In genomic region chr14:61683356-61683740, GRCm38 (mm10) we compare ENCODE assay signal across 8 mouse cellular contexts.
A peak's percentile ranks its signal among the peaks of the same experiment; 100 is the strongest.
DNase-seq lines count a peak whose midpoint lies in the region; ATAC-seq and TF ChIP-seq lines count a peak whose summit lies in the region.

No protein-coding gene starts in this region.

- no peak for TF ChIP-seq CTCF in CH12.LX (conservative IDR thresholded peaks at IDR 0.05 in 1 of 2, IDR thresholded peaks at IDR 0.05 in 1 of 2; ENCODE audit: low read depth in 2 of 2, low read length in 2 of 2)

- H3K36me3 ChIP-seq in CH12.LX (replicated peaks in 1 of 2; ENCODE audit: control insufficient read depth in 1 of 2, insufficient read depth in 1 of 2, low read length in 1 of 2): no peaks in the 10 kb centered on the region
- H3K36me3 ChIP-seq in forebrain, embryonic 14.5 days (ENCODE audit: control insufficient read depth, insufficient read depth, low read length): no peaks in the 10 kb centered on the region
- no peaks in the 10 kb centered on the region for H3K36me3 ChIP-seq in neural tube, embryonic 11.5 days (ENCODE audit: control insufficient read depth, insufficient read depth, low read length)

- WGBS in forebrain, embryonic 14.5 days: 14% methylated on average over 9 of the region's 9 CpGs
- WGBS in neural tube, embryonic 11.5 days: 3% methylated on average over 9 of the region's 9 CpGs

- ATAC-seq in forebrain, embryonic 14.5 days: no peak
- ATAC-seq in neural tube, embryonic 11.5 days (ENCODE audit: insufficient read depth, low FRiP score, low TSS enrichment): no peak
- ATAC-seq in CD4-positive, CD25-positive, alpha-beta regulatory T cell, adult 4 months: no peak

- in situ Hi-C loops in CH12.LX (cut with MboI; ENCODE audit: low pct_ligation_motif_present, low pct_unique_long_range_greater_than_20kb, low sequenced_read_pairs): loop anchor here (5.0 kb wide), 1 partner anchor 36 kb away; no protein-coding TSS in a partner anchor

- 0 out of 2 replicates have a peak, but pooled peaks cover 3% of the 10 kb centered on the region for H3K79me2 ChIP-seq in CH12.LX (replicated peaks; ENCODE audit: control insufficient read depth, extremely low read depth, insufficient read depth, poor library complexity, severe bottlenecking)

- peak overlapping the region; percentile 54 to 94 (median 68) for H3K4me3 ChIP-seq in CH12.LX (replicated peaks in 1 of 3; ENCODE audit: low read depth in 2 of 3, low read length in 2 of 3, poor library complexity in 1 of 3)
- peak overlapping the region; percentile 73; the same call in 1 of the 2 replicates for H3K4me3 ChIP-seq in forebrain, embryonic 14.5 days (ENCODE audit: low read depth, low read length)
- peak overlapping the region; percentile 69; the same call in 1 of the 2 replicates for H3K4me3 ChIP-seq in neural tube, embryonic 11.5 days (ENCODE audit: low read depth, low read length)

- TF ChIP-seq EP300 in CH12.LX (IDR thresholded peaks at IDR 0.05; ENCODE audit: low read length): no peak

- H3K9ac ChIP-seq in CH12.LX (ENCODE audit: insufficient read depth, low read depth): peak overlapping the region; percentile 85
- H3K9ac ChIP-seq in forebrain, embryonic 14.5 days (ENCODE audit: low read length): peak overlapping the region; percentile 89
- no peak overlapping the region for H3K9ac ChIP-seq in neural tube, embryonic 11.5 days (ENCODE audit: low read length)

- peak overlapping the region; percentile 83 for H3K27ac ChIP-seq in CH12.LX (ENCODE audit: insufficient read depth, low read depth)
- H3K27ac ChIP-seq in forebrain, embryonic 14.5 days (ENCODE audit: low read depth, low read length): peak overlapping the region; percentile 97; the same call in 1 of the 2 replicates
- no peak overlapping the region for H3K27ac ChIP-seq in neural tube, embryonic 11.5 days (ENCODE audit: low read depth, low read length)

- no peak for TF ChIP-seq RAD21 in CH12.LX (IDR thresholded peaks at IDR 0.05; ENCODE audit: low read depth, low read length)

- H3K4me1 ChIP-seq in CH12.LX (ENCODE audit: control insufficient read depth in 1 of 2, insufficient read depth in 2 of 2): peaks cover 11 to 37% of the 10 kb centered on the region in 2 experiments
- H3K4me1 ChIP-seq in forebrain, embryonic 14.5 days (ENCODE audit: control insufficient read depth, insufficient read depth, low read length): peaks cover 21% of the 10 kb centered on the region
- H3K4me1 ChIP-seq in neural tube, embryonic 11.5 days (ENCODE audit: control insufficient read depth, insufficient read depth, low read length): peaks cover 15% of the 10 kb centered on the region; the same call in 1 of the 2 replicates

- H3K4me2 ChIP-seq in CH12.LX (ENCODE audit: insufficient read depth, low read depth, poor library complexity, severe bottlenecking): peak overlapping the region; percentile 74
- H3K4me2 ChIP-seq in forebrain, embryonic 14.5 days (ENCODE audit: low read length): peak overlapping the region; percentile 96
- peak overlapping the region; percentile 81 for H3K4me2 ChIP-seq in neural tube, embryonic 11.5 days (ENCODE audit: low read depth)

- dilution Hi-C loops in CH12.LX (cut with MboI; ENCODE audit: extremely low pct_ligation_motif_present, extremely low pct_unique_long_range_greater_than_20kb, low sequenced_read_pairs): no loop called here

- TF ChIP-seq POLR2A in CH12.LX (IDR thresholded peaks at IDR 0.05; ENCODE audit: low read depth, low read length): 0 out of 2 replicates have a peak, but pooled peaks have one; percentile 26

- DNase-seq in embryo, embryonic 10.5 days (ENCODE audit: low spot score): peak; percentile 21
- DNase-seq in embryo, embryonic 9.5 days (ENCODE audit: extremely low spot score): no peak
- DNase-seq in CH12.LX (ENCODE audit: extremely low read depth) (no peak), adipocyte (ENCODE audit: low spot score) (no peak)
- no peak for DNase-seq in forebrain, embryonic 14.5 days (ENCODE audit: low spot score)
- DNase-seq in kidney, postnatal 14 days: peak; percentile 12
- no peak for DNase-seq in neural tube, embryonic 11.5 days (ENCODE audit: low spot score)

- peaks cover 8% of the 10 kb centered on the region for H3K9me3 ChIP-seq in CH12.LX (replicated peaks; ENCODE audit: low read length)
- no peaks in the 10 kb centered on the region for H3K9me3 ChIP-seq in forebrain, embryonic 14.5 days (replicated peaks; ENCODE audit: control insufficient read depth, low read length)
- H3K9me3 ChIP-seq in neural tube, embryonic 11.5 days (ENCODE audit: control insufficient read depth, low read length): no peaks in the 10 kb centered on the region

- peaks cover 20% of the 10 kb centered on the region for H3K27me3 ChIP-seq in CH12.LX (replicated peaks)
- H3K27me3 ChIP-seq in forebrain, embryonic 14.5 days (replicated peaks; ENCODE audit: control insufficient read depth, insufficient read depth, low read length): peaks cover 10% of the 10 kb centered on the region; the same call in 1 of the 2 replicates
- peaks cover 40% of the 10 kb centered on the region for H3K27me3 ChIP-seq in neural tube, embryonic 11.5 days (ENCODE audit: control insufficient read depth, insufficient read depth, low read length)

TF ChIP-seq in CH12.LX, 34 proteins besides CTCF, POLR2A, EP300 and RAD21:
- TF ChIP-seq ZKSCAN1 (IDR thresholded peaks at IDR 0.05; ENCODE audit: borderline replicate concordance, low read depth, low read length): no peak
- TF ChIP-seq USF2 (conservative IDR thresholded peaks at IDR 0.05; ENCODE audit: low read depth, low read length): no peak
- no peak for TF ChIP-seq MEF2A (IDR thresholded peaks at IDR 0.05; ENCODE audit: borderline replicate concordance, low read depth, low read length)
- no peak for TF ChIP-seq CHD2 (IDR thresholded peaks at IDR 0.05; ENCODE audit: low read length)
- no peak; the same call in 1 of the 2 replicates for TF ChIP-seq RCOR1 (conservative IDR thresholded peaks at IDR 0.05; ENCODE audit: low read depth, low read length)
- TF ChIP-seq NRF1 (IDR thresholded peaks at IDR 0.05; ENCODE audit: low read depth, low read length): no peak
- TF ChIP-seq USF1 (IDR thresholded peaks at IDR 0.05; ENCODE audit: low read depth, low read length): no peak
- no peak for TF ChIP-seq TCF12 (IDR thresholded peaks at IDR 0.05; ENCODE audit: low read depth, low read length)
- TF ChIP-seq E2F4 (IDR thresholded peaks at IDR 0.05; ENCODE audit: insufficient replicate concordance, low read depth, low read length): no peak
- TF ChIP-seq MAFK (IDR thresholded peaks at IDR 0.05; ENCODE audit: insufficient replicate concordance, low read length): no peak
- TF ChIP-seq TBP (conservative IDR thresholded peaks at IDR 0.05; ENCODE audit: low read depth, low read length): no peak
- TF ChIP-seq KAT2A (IDR thresholded peaks at IDR 0.05; ENCODE audit: insufficient replicate concordance, low read length): no peak
- no peak for TF ChIP-seq HCFC1 (IDR thresholded peaks at IDR 0.05; ENCODE audit: low read depth, low read length)
- no peak for TF ChIP-seq POLR2AphosphoS2 (IDR thresholded peaks at IDR 0.05; ENCODE audit: low read depth, low read length)
- no peak for TF ChIP-seq IRF4 (IDR thresholded peaks at IDR 0.05; ENCODE audit: low read depth, low read length)
- no peak for TF ChIP-seq GABPA (IDR thresholded peaks at IDR 0.05; ENCODE audit: insufficient replicate concordance, low read depth, low read length)
- no peak for TF ChIP-seq NELFE (IDR thresholded peaks at IDR 0.05; ENCODE audit: low read depth, low read length)
- no peak for TF ChIP-seq ELF1 (IDR thresholded peaks at IDR 0.05; ENCODE audit: low read depth, low read length)
- TF ChIP-seq MAX (IDR thresholded peaks at IDR 0.05; ENCODE audit: low read length): no peak
- TF ChIP-seq BHLHE40 (IDR thresholded peaks at IDR 0.05; ENCODE audit: low read depth, low read length): no peak

Comparison
In these comparisons a context has a peak if more than half of its experiments do, and no peak if none do; other contexts are left out.
1. DNase-seq: peak in embryo, embryonic 10.5 days (single experiment) and kidney, postnatal 14 days (single experiment); none in embryo, embryonic 9.5 days (single experiment), CH12.LX (single experiment), forebrain, embryonic 14.5 days (single experiment), neural tube, embryonic 11.5 days (single experiment) and adipocyte (single experiment).
2. Peak in every context shown above with its lines, with median percentiles within 50 percentile points of each other: H3K4me2 ChIP-seq and H3K4me3 ChIP-seq.